Mouse (Mus musculus): ENCODE data around the gene Vamp2.

The Vamp2 gene

DNA sequence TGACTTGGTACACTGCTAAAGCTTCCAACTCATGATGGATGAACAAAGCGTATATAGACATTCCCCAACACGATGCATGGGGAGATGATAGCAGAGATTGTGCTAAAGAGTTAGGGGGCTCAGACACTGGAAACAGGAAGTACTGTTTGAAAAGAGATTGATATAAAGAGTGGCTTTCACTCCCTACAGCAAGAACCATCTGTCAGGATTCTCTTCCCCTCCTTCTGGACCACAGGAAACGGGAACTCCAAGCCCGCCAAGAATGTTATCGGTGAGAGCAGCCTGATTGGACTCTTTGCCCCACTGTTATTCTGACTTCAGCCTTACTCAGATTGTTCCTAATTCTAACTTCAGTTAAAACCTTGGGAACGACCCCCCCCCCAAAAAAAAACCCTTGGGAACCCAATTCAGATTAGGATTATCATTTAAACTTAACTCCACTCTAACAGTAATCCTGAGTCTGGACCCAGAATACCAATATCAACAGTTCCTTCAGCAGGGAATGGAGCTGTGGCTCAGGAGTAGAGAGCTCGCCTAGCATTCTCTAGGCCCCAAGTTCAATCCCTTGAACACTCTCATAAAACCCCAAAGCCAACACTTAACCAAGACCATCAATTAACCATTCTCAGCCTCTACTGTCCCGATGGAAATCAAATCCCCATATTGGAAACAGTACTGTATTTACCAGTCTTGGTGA is 40.3 kb downstream of the Vamp2 start:
- DNase-seq (ENCODE audit: low spot score in 2 of 2), result no peak

GRCm38 (mm10) chr11:69133566-69133922 is 45.3 kb downstream of the Vamp2 start:
- DNase-seq (ENCODE audit: low spot score in 2 of 2), result no peak

- DNase-seq (ENCODE audit: low spot score in 2 of 2), result peak in 1 of 2 experiments; percentile 28
These were observed 45.8 kb downstream of the Vamp2 start for GRCm38 (mm10) chr11:69133923-69134621.

DNA sequence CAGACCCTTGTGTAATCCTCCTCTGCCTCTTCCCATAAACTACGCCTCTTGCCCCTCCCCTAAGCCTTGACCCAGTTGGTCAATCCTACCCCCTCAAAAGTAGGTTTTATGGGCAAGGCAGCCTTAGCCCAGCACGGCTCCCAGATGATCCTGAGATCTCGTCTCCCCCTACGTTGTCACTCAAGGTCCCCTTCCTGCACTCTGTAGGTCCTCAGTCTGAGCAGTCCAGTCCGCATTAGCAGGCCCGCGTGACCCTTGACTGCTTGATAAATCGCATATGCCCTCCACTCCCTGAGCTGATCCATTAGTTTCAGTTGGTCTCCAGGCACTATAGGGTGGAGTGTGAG is 46.3 kb downstream of the Vamp2 start:
- no peak for DNase-seq (ENCODE audit: low spot score in 2 of 2)

GRCm38 (mm10) chr11:69135361-69135760 is 47.1 kb downstream of the Vamp2 start:
- DNase-seq (ENCODE audit: low spot score in 2 of 2), result no peak

All from heart, adult 9 months (tissue).